Mouse (Mus musculus): ENCODE data around the gene Jrkl. TPM values are rescaled to one million over a fixed set of nuclear protein-coding genes. Genes with fewer than 3 reads are reported as not detected.

Jrkl gene
- 6.2 and 7.2 TPM in 2 replicates for polyA plus RNA-seq (2015; fragmentation: Nextera tagmentation; extraction: Ambion mirVana)

GRCm38 (mm10) chr9:13245481-13245880, at the start of gene Jrkl:
TSS of gene Jrkl (minus strand) at chr9:13245829.

GRCm38 (mm10) chr9:13246815-13247638, 1.4 kb upstream of the Jrkl start, which contains the start of gene Ccdc82:
TSS of gene Ccdc82 (plus strand) at chr9:13246955.

Other genes starting within 250 kb of the Jrkl start
- 5.5 and 7.3 TPM in 2 replicates for gene Ccdc82, start 1.1 kb upstream of the Jrkl start, polyA plus RNA-seq (2015; fragmentation: Nextera tagmentation; extraction: Ambion mirVana)
- 5.3 and 5.9 TPM in 2 replicates for gene Maml2, start 52.1 kb upstream of the Jrkl start, polyA plus RNA-seq (2015; fragmentation: Nextera tagmentation; extraction: Ambion mirVana)
- gene Gm17571, start 200.9 kb upstream of the Jrkl start, polyA plus RNA-seq (2015; fragmentation: Nextera tagmentation; extraction: Ambion mirVana): not detected in 2 replicates